Mouse (Mus musculus) left cerebral cortex, postnatal 14 days (tissue): ENCODE measurements around the gene Hist2h2aa1. TPM values are rescaled to one million over a fixed set of nuclear protein-coding genes. Genes with fewer than 3 reads are reported as not detected.
"Not testable (repeated sequence)": the region's sequence is repeated elsewhere in the genome, so short reads cannot be mapped to it uniquely, and the experiment has no call there.

Source experiments
- DNase-seq, 2 experiments: peaks; one replicate each; pipeline ENCODE4 v3.0.0; 2021 to 2022; ENCODE audit warnings: low spot score in 2 of 2, mixed read lengths in 1 of 2
- intact Hi-C: fragments of 180-260 bp; cut with DNase I; formaldehyde crosslinking; loops from one replicate; pipeline ENCODE4 v1.15.1; 2025
- total RNA-seq, 2 experiments: library from RNA; stranded (reverse); gene quantifications; 2 replicates each; pipeline ENCODE4 v1.2.3; 2021

Gene Hist2h2aa1
- total RNA-seq, 2 experiments from 2014 or later: 5.8 to 10.8 TPM

GRCm38 (mm10) chr3:96268051-96268775 lies 22.9 kb downstream of the Hist2h2aa1 start, which contains the start of gene Hist2h3b:
Hist2h3b (plus strand) TSS chr3:96268654.
- peak; percentile 83 to 86 for DNase-seq
- intact Hi-C loops: no loop called here

- DNase-seq, intact Hi-C loops: not testable (repeated sequence)
These were observed 23.6 kb downstream of the Hist2h2aa1 start for GRCm38 (mm10) chr3:96268776-96269378.

GRCm38 (mm10) chr3:96269511-96270474 lies 24.5 kb downstream of the Hist2h2aa1 start, which contains the start of gene Hist2h2bb:
Hist2h2bb (plus strand) TSS chr3:96269752.
- intact Hi-C loops: no loop called here
- DNase-seq: peak; percentile 94 to 98

GRCm38 (mm10) chr3:96273591-96274465 lies 28.5 kb downstream of the Hist2h2aa1 start:
- no peak for DNase-seq
- intact Hi-C loops: no loop called here

- intact Hi-C loops: loop anchor here (5.0 kb wide), 1 partner anchor 225 kb away; no protein-coding TSS in a partner anchor
- peak; percentile 43 to 71 for DNase-seq
These were observed 32.1 kb downstream of the Hist2h2aa1 start for GRCm38 (mm10) chr3:96277428-96277799.

GRCm38 (mm10) chr3:96277800-96278624 lies 32.7 kb downstream of the Hist2h2aa1 start:
- DNase-seq: peak; percentile 94 to 96
- intact Hi-C loops: loop anchor here (5.0 kb wide), 1 partner anchor 224 kb away; no protein-coding TSS in a partner anchor

- no peak for DNase-seq
- intact Hi-C loops: loop anchor here (5.0 kb wide), 1 partner anchor 47 kb away; no protein-coding TSS in a partner anchor
These were observed 35.4 kb downstream of the Hist2h2aa1 start for GRCm38 (mm10) chr3:96280660-96281059.

- peak; percentile 65 to 70 for DNase-seq
- intact Hi-C loops: loop anchor here (5.0 kb wide), 1 partner anchor 43 kb away; no protein-coding TSS in a partner anchor
These were observed 39.2 kb downstream of the Hist2h2aa1 start for GRCm38 (mm10) chr3:96284457-96284856.

GRCm38 (mm10) chr3:96287334-96287733 lies 42.0 kb downstream of the Hist2h2aa1 start:
- intact Hi-C loops: not testable (repeated sequence)

GRCm38 (mm10) chr3:96289201-96289600 lies 43.9 kb downstream of the Hist2h2aa1 start:
- intact Hi-C loops: no loop called here
- DNase-seq: no peak

More at GRCm38 (mm10) chr3:96287334-96287733, 42.0 kb downstream of the Hist2h2aa1 start:
- not testable (repeated sequence) for DNase-seq

GRCm38 (mm10) chr3:96290727-96291126 lies 45.4 kb downstream of the Hist2h2aa1 start:
- intact Hi-C loops, DNase-seq: not testable (repeated sequence)

- DNase-seq: no peak
- intact Hi-C loops: no loop called here
These were observed 47.3 kb downstream of the Hist2h2aa1 start for GRCm38 (mm10) chr3:96292641-96293040.

- intact Hi-C loops: no loop called here
- DNase-seq: no peak
These were observed 48.1 kb downstream of the Hist2h2aa1 start for GRCm38 (mm10) chr3:96293368-96293767.

GRCm38 (mm10) chr3:96293787-96294186 lies 48.5 kb downstream of the Hist2h2aa1 start, which contains the start of gene Fcgr1:
Fcgr1 (minus strand) TSS chr3:96293969.
- intact Hi-C loops: no loop called here
- no peak for DNase-seq
